Mouse (Mus musculus): ENCODE results near the gene Sln. TPM values are rescaled to one million over a fixed set of nuclear protein-coding genes. Genes with fewer than 3 reads are reported as not detected.

Sln gene
- total RNA-seq (2021): under 1 TPM in 1 of 2 experiments, not detected in 1; 0.94 TPM

DNA sequence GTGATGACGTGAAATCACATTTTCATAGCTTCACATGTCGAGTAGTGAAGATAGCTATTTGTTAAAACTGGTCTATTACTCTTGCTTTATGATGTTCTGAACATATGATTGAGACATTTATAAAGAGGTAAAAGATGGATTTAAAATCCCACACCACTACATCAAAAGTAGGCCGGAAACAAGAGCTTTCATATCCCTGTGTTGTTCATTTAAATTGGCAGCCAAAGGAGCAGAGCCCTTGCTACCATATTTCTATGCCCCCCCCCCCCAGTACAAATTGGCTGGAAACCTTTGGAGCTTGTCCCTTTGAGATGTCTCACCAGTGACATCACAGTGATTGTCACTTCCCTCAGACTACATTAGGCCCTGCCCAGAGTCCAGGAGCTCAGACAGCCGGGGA lies at the start of gene Sln:
TSS of gene Sln (plus strand) at position 301 of the 400 bp plus-strand sequence.
- no peak for DNase-seq (ENCODE audit: extremely low spot score in 1 of 2, low spot score in 1 of 2)

GRCm38 (mm10) chr9:53802921-53803320 lies 47.0 kb upstream of the Sln start:
- DNase-seq (ENCODE audit: extremely low spot score in 1 of 2, low spot score in 1 of 2): no peak

DNA sequence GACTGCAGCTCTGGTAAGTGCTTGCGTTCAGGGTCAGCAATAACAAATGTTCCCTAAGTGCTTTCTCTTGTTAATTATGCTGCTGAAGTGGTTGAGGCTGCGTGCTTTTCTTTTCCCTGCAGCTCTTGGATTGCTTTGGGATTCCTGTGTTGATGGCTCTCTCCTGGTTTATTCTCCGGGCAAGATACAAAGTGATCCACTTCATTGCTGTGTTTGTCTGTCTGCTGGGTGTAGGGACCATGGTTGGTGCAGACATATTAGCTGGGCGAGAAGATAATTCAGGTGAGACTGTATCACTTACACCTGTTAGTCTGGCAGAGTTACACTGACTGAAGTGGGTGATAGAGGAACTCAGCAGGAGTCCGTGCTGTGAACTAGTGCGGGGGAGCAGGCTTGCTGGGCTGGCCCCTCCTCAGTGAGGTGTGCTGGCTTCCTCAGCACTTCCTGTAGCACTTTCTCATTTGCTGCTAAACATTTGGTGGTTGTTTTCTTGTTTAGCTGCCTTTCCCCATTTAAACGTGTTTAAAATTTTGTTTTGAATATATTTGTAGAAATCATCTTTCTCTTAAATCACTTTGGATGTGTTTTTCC lies 43.4 kb upstream of the Sln start:
- no peak for DNase-seq (ENCODE audit: extremely low spot score in 1 of 2, low spot score in 1 of 2)

- DNase-seq (ENCODE audit: extremely low spot score in 1 of 2, low spot score in 1 of 2): no peak
Measured at GRCm38 (mm10) chr9:53813418-53813817, 36.5 kb upstream of the Sln start.

DNA sequence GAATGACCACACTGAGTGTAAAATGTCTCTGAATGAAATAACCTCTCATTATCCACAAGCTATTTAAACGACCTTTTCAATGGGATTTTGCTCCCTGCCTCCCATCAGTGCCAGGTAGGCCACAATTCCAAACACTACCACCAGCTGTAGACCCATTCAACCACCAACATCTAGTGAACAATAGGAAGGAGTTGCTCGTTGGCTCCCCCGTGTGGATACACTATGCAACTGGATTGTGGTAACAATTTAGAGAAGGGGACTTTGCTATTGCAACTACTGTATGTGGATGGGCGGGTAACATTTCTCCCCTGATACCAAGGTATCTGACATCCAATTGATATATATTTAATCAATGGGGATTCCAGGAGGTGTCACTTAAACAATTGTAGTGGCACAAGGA lies 31.2 kb upstream of the Sln start:
- peak; percentile 43 to 82 for DNase-seq (ENCODE audit: extremely low spot score in 1 of 2, low spot score in 1 of 2)

- no peak for DNase-seq (ENCODE audit: extremely low spot score in 1 of 2, low spot score in 1 of 2)
Measured at GRCm38 (mm10) chr9:53825318-53825717, 24.6 kb upstream of the Sln start.

- DNase-seq (ENCODE audit: extremely low spot score in 1 of 2, low spot score in 1 of 2): peak; percentile 32 to 53
Measured at GRCm38 (mm10) chr9:53829081-53829865, 20.7 kb upstream of the Sln start.

DNA sequence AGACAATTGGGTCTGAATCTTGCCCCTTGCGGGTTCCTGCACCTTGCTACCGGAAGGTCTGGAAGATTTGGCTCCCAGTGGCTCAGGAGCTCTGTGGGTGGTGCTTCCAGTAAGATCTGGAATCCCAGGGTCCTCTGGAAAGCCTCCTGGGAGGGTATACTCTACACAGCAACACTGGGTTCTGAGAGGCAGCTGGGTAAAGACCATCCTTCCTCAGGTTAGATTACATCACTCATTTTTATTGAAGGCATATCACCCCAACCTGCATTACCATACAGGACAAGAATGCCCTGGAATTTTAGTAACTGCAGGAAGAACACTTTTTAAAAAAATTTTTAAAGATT lies 20.1 kb upstream of the Sln start:
- peak in 1 of 2 experiments; percentile 36 for DNase-seq (ENCODE audit: extremely low spot score in 1 of 2, low spot score in 1 of 2)

DNA sequence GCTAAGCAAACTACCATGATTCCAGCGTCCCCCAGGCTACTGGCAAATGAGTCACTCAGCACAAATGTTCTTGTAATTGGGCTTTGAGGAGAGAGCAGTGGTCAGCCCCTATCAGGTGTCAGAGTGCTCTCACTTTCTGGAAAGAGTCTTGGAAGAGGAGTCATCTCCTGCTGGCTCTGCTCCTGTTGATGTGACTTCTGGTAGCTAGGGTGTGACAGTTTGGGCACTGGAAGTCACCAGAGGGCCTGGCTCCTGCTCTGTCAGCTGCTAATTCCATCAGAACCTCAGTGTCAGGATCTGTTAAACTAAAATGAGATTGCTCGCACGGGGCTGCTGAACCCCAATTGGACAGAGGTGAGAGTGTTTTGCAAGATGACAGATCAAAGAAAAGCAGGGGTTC lies 14.9 kb upstream of the Sln start:
- DNase-seq (ENCODE audit: extremely low spot score in 1 of 2, low spot score in 1 of 2): no peak

DNA sequence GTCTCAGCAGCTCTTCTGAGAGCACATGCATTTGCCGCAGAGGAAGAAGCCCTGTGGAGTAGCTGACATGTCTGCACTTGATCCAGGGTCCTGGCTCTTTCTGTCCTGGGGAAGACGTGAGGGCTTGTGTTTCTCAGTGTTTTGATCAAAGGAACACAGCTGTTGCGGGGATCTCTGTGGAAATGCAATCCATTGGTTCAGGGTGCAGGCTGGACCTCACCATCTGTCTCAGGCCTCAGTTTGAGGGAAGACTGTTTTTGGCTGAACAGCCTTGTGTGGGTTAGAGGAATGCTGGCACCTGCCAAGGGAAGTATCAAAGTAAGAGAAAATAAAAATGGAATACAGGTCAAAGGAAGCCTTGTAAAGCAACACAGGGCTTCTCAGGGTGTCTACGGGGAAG lies 14.0 kb upstream of the Sln start:
- DNase-seq (ENCODE audit: extremely low spot score in 1 of 2, low spot score in 1 of 2): no peak

GRCm38 (mm10) chr9:53838816-53839215 lies 11.1 kb upstream of the Sln start:
- DNase-seq (ENCODE audit: extremely low spot score in 1 of 2, low spot score in 1 of 2): no peak

DNA sequence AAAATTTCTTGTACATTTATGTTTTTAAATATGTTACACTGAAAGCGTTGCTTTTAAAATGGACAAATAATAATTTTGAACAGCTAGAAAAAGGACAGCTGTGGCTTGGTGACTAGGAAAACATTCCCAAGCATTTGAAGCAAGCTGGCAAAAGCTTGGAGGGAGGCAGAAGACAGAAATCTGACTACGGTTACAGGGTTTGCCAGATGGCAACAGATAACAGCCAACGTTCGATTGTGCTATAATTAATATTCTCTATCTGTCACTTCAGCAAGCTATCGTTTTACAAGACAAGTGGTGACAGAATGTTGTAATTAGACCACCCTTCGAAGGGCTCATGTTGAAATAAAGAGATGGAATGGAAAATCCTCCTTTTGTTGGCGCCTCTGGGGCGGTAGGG lies 1.4 kb upstream of the Sln start:
- DNase-seq (ENCODE audit: extremely low spot score in 1 of 2, low spot score in 1 of 2): no peak

DNA sequence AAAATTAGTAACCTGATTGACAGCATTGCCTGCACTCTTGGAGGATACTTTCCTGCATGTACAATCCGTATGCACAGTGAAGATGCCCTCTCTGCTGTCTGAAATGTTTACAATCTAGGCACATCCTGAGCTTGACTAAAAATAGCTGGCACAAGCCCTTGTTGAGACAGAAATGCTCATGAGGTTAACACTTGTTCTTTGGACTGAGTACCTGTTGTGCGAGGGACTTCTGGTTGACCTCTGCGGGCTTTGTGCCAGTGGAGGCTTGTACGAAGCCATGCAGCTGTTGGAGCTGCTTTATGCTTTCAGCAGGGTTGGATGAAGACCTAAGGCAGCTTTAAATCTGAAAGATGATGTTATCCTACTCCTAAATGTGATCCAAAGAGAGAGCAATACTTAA lies 2.2 kb downstream of the Sln start:
- DNase-seq (ENCODE audit: extremely low spot score in 1 of 2, low spot score in 1 of 2): no peak

GRCm38 (mm10) chr9:53853672-53854071 lies 3.7 kb downstream of the Sln start:
- DNase-seq (ENCODE audit: extremely low spot score in 1 of 2, low spot score in 1 of 2): no peak

GRCm38 (mm10) chr9:53854525-53854924 lies 4.6 kb downstream of the Sln start:
- no peak for DNase-seq (ENCODE audit: extremely low spot score in 1 of 2, low spot score in 1 of 2)

- no peak for DNase-seq (ENCODE audit: extremely low spot score in 1 of 2, low spot score in 1 of 2)
Measured at GRCm38 (mm10) chr9:53857864-53858263, 7.9 kb downstream of the Sln start.

- DNase-seq (ENCODE audit: extremely low spot score in 1 of 2, low spot score in 1 of 2): no peak
Measured at GRCm38 (mm10) chr9:53873239-53873638, 23.3 kb downstream of the Sln start.

- DNase-seq (ENCODE audit: extremely low spot score in 1 of 2, low spot score in 1 of 2): no peak
Measured at GRCm38 (mm10) chr9:53877423-53877822, 27.5 kb downstream of the Sln start.

- DNase-seq (ENCODE audit: extremely low spot score in 1 of 2, low spot score in 1 of 2): no peak
Measured at GRCm38 (mm10) chr9:53883588-53884280, 33.8 kb downstream of the Sln start.

GRCm38 (mm10) chr9:53890075-53890474 lies 40.1 kb downstream of the Sln start:
- peak in 1 of 2 experiments; percentile 80 for DNase-seq (ENCODE audit: extremely low spot score in 1 of 2, low spot score in 1 of 2)

DNA sequence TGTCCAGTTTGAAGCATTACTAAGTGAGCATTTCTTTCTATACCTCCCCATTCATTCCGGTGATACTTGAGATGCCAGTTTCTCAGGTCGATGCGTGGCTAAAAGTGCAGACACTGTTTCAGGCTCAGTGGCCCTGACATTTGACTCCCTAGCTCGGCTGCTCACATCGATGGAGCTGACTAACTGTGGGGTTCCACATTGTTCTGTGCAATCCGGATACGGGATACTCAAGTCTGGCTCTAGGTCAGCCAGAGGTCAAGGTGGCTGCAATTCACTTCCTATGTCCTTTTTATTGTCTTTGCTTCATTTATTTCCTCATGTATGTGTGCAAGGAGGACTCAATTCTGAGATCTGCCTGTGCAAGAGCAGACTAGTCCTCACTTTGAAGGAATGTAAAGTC lies 45.9 kb downstream of the Sln start:
- DNase-seq (ENCODE audit: extremely low spot score in 1 of 2, low spot score in 1 of 2): no peak

DNA sequence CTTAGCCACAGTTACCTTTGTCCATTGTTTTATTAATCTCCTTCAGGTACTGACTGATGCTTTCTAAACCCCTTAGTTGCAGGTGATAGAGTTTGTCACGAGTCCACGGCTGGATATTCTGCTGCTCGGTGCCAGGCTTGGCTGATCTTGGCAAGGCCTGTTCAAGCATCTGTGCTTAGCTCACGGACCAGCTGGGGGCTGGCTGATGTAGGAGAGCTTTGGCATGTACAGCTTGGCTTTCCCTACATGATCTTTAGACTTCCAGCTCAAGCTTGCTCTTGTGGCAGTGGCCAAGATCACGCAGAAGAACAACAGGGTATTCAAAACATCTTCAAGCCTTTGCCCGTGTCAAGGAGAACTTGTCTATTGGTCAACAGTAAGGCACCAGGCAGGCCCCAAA lies 49.9 kb downstream of the Sln start:
- DNase-seq (ENCODE audit: extremely low spot score in 1 of 2, low spot score in 1 of 2): peak in 1 of 2 experiments; percentile 49

Measured in layer of hippocampus, postnatal 25 days (tissue).